In genomic region chr12:100313209-100313608, GRCm38 (mm10) we compare ENCODE assay signal across 18 mouse cellular contexts.
A peak's percentile ranks its signal among the peaks of the same experiment; 100 is the strongest.
DNase-seq lines count a peak whose midpoint lies in the region; ATAC-seq and TF ChIP-seq lines count a peak whose summit lies in the region.
"Had no signal": no experiment of that assay in that cellular context is flagged by ENCODE, and none has a peak within 500 bp of the region (broad histone marks: within the 10 kb centered on the region; RNA-seq: fewer than 3 reads in every experiment).

No protein-coding gene starts in this region.

- DNase-seq in layer of hippocampus, adult 2 months (ENCODE audit: low spot score in 2 of 2) = no peak
- no peak for DNase-seq in layer of hippocampus, adult 9-10 months (ENCODE audit: low spot score)
- peak; percentile 6 to 16 for DNase-seq in natural killer cell, adult 2 months (ENCODE audit: low spot score in 2 of 2)
- DNase-seq in frontal cortex, adult 2 months (ENCODE audit: extremely low spot score in 1 of 2, low spot score in 1 of 2) = no peak
- DNase-seq in right cerebral cortex, postnatal 36 days (ENCODE audit: low spot score in 2 of 2) = no peak
- DNase-seq: adrenal gland, postnatal 36 days; cerebellum, postnatal 14 days; heart, postnatal 14 days; retina, postnatal 1 day; thymus, postnatal 14 days had no signal

- no peaks in the 10 kb centered on the region for H3K27me3 ChIP-seq in hindbrain, embryonic 15.5 days
- H3K27me3 ChIP-seq: embryonic facial prominence, embryonic 12.5 days; lung, embryonic 15.5 days; Patski had no signal

- no peaks in the 10 kb centered on the region for H3K36me3 ChIP-seq in hindbrain, embryonic 15.5 days
- H3K36me3 ChIP-seq: lung, embryonic 15.5 days had no signal

- peak; percentile 73 for ATAC-seq in common myeloid progenitor, adult 5-6 weeks (replicated peaks; ENCODE audit: low read depth, poor library complexity, severe bottlenecking)
- ATAC-seq in hindbrain, embryonic 15.5 days (ENCODE audit: low FRiP score, low read depth) = no peak
- ATAC-seq: intestine, embryonic 16.5 days; Patski had no signal

- H3K4me1 ChIP-seq in hindbrain, embryonic 15.5 days (replicated peaks) = peaks cover 83% of the 10 kb centered on the region

- no peak overlapping the region for H3K4me3 ChIP-seq in layer of hippocampus, adult 2 months
- no peak overlapping the region for H3K4me3 ChIP-seq in hindbrain, embryonic 15.5 days
- H3K4me3 ChIP-seq: embryonic facial prominence, embryonic 12.5 days; lung, embryonic 15.5 days had no signal

- peak overlapping the region; percentile 76 for H3K27ac ChIP-seq in layer of hippocampus, adult 2 months
- H3K27ac ChIP-seq in hindbrain, embryonic 15.5 days (replicated peaks) = peak overlapping the region; percentile 73
- H3K27ac ChIP-seq: embryonic facial prominence, embryonic 12.5 days; kidney, postnatal 0 days; lung, embryonic 15.5 days had no signal

- no peak overlapping the region for H3K4me2 ChIP-seq in hindbrain, embryonic 15.5 days
- H3K4me2 ChIP-seq: embryonic facial prominence, embryonic 12.5 days; liver, embryonic 11.5 days; lung, embryonic 15.5 days had no signal

- WGBS in hindbrain, embryonic 15.5 days = 44% methylated on average over 6 of the region's 6 CpGs

- H3K9me3 ChIP-seq in hindbrain, embryonic 15.5 days = no peaks in the 10 kb centered on the region
- H3K9me3 ChIP-seq: embryonic facial prominence, embryonic 12.5 days; lung, embryonic 15.5 days had no signal

- no peak overlapping the region for H3K9ac ChIP-seq in hindbrain, embryonic 15.5 days
- H3K9ac ChIP-seq: embryonic facial prominence, embryonic 12.5 days; lung, embryonic 15.5 days had no signal

- TF ChIP-seq CTCF in layer of hippocampus, adult 2 months (conservative IDR thresholded peaks at IDR 0.05) = no peak

Comparison
In these comparisons a context has a peak if more than half of its experiments do, and no peak if none do; other contexts are left out.
1. DNase-seq: peak in natural killer cell, adult 2 months (2 of 2); none in layer of hippocampus, adult 2 months (0 of 2), layer of hippocampus, adult 9-10 months (single experiment), frontal cortex, adult 2 months (0 of 2) and right cerebral cortex, postnatal 36 days (0 of 2).